Mouse (Mus musculus): ENCODE data around the gene Prkaa2. TPM values are rescaled to one million over a fixed set of nuclear protein-coding genes. Genes with fewer than 3 reads are reported as not detected.

Gene Prkaa2
- polyA plus RNA-seq (2012; rRNA removed), result 9.6 and 11.5 TPM in 2 replicates

DNA sequence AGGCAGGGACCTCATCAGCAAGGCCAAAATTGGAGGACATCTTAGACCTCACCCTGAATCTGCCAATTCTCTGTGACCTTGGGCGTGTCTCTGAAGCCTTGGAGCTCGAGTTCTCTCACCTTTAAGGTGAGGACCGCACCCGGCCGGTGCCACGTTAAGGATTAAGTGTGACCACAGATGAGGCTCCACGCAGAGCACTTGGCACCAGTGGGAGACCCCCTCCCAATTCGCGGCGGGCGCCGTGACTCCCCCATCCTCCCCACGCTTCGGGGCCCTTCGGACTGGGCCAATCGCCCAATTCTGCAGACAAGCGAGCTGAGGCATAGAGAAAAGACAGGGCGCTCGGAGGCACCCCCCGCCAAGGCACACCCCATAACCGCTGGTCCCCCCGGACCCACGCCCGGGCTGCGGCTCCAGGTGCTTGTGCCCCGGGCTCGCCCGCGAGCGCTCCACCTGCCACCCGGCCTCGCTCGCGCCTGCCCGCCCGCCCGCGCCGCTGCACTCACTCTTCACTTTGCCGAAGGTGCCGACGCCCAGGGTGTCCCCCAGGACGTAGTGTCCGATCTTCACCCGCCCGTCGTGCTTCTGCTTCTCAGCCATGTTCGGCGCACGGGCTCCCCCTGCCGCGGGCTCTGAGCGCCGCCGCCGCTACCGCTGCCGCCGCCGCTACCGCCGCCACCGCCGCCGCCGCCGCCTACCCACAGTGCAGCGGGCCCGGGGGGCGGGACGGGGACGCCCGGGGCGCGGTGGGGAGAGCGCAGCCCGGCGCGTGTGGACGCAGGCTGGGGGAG is at the start of gene Prkaa2:
Gene Prkaa2, minus strand, starts transcription at position 692 of the 791 bp plus-strand sequence.
- DNase-seq (ENCODE audit: extremely low spot score in 1 of 2, low spot score in 1 of 2), result peak in 1 of 2 experiments; percentile 75

DNA sequence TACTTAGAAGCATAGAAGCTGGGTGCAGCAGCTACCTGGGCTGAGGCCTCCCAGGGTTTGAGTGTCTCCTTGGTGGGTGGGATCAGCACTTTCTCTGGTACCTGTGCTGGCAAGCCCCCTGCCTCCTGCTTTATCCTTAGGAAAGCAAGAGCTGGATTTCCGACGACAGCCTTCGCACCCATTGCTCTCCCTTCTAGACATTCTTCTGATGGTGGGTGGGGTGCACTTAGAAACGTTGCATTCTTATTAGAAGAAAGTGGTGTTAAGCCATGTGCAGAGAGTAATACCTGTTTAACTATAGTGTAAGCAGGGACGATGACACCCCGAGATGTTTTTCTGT is 49.8 kb upstream of the Prkaa2 start:
- no peak for DNase-seq (ENCODE audit: extremely low spot score in 1 of 2, low spot score in 1 of 2)

DNA sequence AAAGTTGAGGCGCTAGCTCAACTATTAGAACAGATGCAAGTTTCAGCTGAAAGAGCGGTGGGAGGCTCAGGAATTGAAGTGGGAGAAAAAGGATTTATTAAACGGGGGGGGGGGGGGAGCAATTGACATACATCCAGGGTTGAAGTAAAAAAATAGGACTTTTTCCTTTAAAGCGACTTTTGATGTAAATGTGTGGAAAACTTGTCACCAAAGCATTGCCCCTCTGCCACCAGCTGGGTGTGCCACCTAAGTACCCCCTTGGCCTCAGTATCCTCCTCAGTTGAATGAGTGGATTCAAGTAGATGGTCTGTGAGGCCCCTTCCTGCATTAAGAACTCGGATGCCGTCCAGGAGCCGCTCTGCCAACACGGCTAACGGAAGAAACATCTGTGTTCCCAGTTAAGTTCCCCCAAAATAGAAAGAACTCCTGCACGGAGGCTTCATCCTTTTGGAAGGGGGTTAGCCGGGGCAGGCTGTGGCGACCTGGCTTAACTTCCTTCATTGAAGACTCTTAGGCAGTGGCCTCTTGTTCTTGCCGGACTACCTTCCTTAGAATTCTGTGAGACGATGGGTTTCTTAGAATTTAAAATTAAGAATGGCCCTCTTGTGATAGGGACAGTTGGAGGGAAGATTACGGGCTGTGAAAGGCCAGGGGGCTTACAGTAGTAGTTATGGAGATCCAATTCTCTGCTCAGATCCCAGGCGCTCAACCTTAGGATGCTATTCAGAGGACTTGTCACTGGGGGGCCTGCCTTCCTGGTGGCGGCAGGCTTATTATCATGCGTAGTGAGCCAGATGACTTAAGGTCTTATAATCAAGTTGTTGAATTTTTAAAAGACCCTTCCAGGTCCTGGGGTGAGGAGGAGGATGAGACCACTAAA is 49.2 kb upstream of the Prkaa2 start:
- no peak for DNase-seq (ENCODE audit: extremely low spot score in 1 of 2, low spot score in 1 of 2)

DNA sequence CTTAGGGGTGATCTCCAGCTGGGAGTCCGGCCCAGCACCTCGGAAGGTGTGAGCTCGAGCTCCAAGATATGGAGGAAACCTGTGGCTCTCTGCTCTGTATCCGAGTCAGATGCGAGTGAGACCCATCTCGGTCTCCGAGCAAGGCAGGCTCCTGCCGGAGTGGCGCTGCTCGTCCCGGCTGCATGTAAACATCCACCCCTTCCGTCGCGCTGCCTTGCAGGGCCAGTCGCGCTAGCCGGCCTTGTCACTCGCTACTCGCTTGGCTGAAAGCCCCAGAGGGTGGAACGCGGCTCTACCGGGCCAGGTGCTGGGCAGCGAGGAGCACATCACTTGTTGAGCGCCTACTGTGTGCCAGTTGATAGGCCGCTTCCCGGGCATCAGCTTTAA is 48.5 kb upstream of the Prkaa2 start:
- DNase-seq (ENCODE audit: extremely low spot score in 1 of 2, low spot score in 1 of 2), result peak in 1 of 2 experiments; percentile 53

DNA sequence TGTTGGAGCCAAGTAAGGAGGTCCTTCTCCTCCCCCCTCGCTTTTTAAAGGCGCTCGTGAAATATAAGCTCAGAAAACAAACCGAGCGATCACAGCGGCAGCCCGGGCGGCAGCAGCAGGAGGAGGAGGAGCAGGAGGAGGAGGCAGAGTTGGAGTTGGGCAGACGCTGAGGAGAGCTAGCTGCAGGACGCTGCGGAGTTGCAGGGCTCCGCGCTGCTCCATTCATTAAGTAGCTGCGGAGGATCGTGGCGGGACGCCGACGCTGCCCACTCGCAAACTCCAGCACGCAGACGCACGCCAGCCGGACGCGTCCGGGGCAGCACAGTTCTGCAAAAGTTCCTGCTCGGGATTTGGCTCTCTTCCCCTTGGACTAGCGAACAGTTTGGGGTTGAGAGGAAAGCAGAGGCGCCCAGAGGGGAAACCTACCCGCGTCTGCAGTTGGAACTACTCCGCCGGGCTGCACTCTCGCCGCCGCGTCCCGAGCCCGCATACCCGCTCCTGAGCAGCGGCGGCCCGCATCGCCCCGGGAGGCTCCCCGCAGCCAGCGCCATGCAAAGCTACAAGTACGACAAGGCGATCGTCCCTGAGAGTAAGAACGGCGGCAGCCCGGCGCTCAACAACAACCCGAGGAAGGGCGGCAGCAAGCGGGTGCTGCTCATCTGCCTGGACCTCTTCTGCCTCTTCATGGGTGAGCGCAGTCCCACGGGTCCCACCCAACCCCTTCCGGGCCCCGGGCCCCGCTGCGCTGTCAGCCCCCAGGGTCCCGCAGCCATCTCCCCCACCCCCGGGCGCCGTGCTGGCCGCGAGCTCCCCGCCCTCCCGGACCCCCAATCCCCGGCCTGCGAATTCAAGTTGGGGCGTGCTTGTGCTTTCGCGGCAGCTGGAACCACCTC is 47.8 kb upstream of the Prkaa2 start, which contains the start of gene Plpp3:
Gene Plpp3, plus strand, starts transcription at position 72 of the 893 bp plus-strand sequence.
- peak; percentile 66 to 78 for DNase-seq (ENCODE audit: extremely low spot score in 1 of 2, low spot score in 1 of 2)

DNA sequence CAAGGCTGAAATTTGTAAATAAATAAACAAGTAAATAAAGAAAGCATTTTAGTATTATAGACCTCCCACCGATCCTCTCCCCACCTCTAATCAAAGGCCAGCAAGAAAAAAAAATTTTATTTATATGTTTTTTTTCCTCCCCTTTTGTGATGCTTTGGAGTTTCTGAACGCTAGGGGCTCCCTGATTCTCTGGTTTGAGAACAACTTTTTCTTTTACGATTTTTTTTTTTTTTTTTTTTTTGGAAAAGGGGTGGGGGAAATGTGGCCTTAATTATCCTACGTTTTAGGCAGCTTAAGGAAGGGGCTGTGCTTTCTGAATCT is 47.2 kb upstream of the Prkaa2 start:
- no peak for DNase-seq (ENCODE audit: extremely low spot score in 1 of 2, low spot score in 1 of 2)

DNA sequence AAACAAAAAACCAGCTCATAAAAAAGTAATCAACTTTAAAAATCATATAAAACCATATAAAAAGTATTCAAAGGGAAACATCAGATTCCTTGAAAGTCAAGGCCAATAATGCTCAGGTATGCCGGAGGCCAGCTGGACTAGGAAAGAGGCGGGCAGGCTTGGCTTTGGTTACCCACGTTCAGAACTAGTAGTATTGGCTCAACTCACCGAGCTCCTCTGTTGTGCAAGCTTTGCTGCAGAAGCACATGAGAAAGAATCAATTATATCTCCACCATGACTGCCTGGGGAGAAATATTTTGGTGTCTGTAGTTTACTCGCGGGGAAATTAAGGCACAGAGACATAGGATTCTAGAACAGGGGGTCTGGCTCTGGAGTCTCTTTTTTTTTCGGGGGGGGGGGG is 46.6 kb upstream of the Prkaa2 start:
- DNase-seq (ENCODE audit: extremely low spot score in 1 of 2, low spot score in 1 of 2), result no peak

DNA sequence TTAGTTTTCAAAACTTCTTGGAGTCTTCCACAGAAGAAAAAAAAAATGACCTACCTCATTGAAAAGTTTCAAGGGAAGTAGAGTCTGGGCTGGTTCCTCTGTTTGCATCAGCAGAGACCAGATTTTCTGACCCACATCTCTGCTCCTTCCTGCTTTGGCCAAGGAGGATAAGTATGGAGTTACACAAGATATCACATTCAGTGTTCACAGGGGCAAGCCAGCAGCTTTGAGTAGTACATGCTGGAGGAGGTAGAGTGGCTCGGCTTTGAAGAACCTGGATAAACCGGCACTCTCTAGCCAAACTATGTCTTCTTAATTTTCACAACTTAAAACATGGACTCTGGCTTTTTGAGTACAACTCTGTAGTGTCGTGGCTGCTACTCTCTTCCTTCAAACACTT is 43.5 kb upstream of the Prkaa2 start:
- DNase-seq (ENCODE audit: extremely low spot score in 1 of 2, low spot score in 1 of 2), result no peak

DNA sequence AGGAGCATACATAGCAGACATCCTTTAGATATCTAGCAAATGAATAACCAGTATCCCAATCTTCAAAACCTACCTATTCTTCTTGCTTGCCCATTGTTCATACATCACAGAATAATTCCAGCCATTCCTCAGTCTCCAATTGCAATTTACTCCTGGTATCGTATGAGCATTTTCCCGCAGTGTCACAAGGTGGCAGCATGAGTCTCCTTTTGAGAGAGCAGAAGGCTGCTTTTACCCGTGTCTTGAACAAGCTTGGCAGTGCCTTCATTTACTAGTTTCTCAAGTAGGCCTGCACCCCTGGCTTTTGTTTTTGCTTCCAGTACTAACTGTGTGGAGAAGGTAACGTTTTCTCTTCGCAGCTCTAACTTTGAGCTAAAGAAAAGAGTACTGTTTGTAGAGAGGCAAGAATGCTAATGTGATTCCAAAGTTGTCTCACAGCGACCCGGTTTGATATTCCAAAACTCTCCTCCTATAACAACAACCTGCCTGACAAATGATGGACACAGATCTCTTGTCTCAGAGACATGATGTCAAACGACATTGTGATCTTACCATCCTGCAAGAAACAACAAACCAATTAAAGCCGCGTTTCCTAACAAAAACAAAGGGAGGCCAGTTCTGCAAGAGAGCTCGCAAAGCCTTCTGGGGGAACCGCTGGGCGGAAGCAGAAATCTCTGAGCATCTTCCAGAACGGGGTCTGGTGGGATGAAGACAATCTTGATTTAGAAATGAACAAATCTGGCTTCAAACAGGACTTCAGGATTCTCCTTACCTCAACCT is 42.4 kb upstream of the Prkaa2 start:
- DNase-seq (ENCODE audit: extremely low spot score in 1 of 2, low spot score in 1 of 2), result peak; percentile 68 to 92

DNA sequence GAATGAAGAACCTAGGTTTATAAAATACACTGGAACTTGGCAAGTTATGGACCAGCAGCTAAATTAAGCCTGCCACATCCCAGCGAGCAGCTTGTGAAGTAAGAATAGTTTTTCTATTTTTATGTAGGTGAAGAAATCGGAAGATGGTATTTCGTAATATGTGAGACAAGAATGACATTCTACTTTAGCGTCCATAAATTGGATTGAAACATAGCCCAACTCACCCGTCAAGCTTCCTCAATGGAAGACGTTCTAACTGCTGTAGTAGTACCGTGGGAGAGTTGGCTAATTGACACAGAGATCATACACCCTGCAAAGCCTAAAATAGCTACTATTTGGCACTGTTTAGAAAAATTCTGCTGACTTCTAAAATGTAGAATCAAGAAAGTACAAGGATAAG is 39.8 kb upstream of the Prkaa2 start:
- DNase-seq (ENCODE audit: extremely low spot score in 1 of 2, low spot score in 1 of 2), result no peak

DNA sequence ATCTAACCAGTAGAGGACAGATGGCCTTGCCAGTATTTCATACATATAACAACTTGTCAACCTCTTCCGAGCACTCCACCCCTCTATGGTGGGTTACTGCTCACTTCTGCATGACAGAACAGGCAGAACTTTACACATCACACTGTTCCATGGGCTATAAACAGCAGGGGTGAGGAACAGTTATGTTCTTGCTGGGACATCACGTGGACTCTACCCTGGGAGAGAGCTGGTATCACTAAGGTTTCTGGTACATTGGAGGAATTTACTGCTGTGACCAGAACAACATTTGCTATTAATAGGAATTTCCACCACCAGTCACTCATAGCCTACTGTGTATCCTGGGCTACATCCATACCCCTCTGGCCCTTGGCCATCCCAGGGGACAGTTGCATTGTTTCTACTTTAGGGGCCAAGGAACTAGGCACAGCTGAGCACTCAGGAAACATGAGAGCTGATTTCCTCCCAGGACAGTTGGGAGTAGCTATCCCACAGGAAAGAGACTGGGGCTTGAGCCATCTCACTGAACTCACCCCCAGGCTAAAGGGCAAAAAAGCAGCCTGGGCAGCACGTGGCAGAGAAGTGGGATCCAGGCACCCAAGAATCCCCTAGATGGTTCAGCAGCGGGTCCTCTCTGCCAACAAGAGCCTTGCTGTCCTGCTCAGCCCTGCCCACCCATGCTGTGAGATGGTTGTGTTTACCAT is 23.8 kb upstream of the Prkaa2 start:
- no peak for DNase-seq (ENCODE audit: extremely low spot score in 1 of 2, low spot score in 1 of 2)

DNA sequence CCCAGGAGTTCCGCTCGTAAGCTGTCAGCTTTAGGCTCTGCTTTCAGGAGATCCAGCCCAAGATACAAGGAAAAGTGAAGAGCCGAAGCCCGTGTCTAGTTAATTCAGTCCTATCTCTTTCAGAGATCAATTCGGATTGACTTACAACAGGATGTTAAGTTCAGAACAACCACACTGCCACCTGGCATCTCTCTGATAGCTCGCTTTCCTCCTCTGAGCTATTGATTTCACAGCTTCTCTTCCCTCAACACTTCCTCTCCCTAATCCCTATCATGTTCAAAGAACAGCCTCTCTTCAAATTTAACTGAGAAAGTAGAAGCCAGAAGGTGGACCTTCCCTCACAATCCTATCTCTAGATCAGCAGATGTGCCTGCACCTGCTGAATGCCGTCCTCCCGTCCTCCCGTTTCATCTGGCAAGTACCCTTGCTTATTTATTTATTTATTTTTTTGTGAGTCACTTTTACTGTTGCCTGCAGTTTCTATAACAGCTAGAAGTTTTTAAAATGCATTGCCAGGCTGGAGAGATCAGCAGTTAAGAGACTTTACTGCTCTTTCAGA is 22.1 kb upstream of the Prkaa2 start:
- no peak for DNase-seq (ENCODE audit: extremely low spot score in 1 of 2, low spot score in 1 of 2)

DNA sequence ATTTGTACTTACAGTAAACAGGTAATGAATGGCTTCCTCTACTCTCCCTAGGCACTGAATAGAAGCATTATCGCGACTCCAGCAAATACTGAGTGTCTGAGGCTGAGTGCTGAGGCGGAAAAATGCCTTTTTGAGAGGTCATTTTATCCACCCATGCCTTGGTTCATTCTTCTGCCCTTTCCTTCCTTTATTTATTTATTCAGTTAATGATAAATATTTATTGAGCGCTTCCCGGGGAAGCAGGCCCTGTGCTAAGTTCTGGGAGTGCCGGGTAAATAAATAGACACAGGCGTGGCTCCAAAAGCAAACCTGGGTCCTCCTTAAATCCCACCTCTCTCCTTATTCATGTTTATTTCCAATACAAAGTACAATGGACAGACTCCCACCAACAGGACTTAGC is 19.5 kb upstream of the Prkaa2 start:
- no peak for DNase-seq (ENCODE audit: extremely low spot score in 1 of 2, low spot score in 1 of 2)

DNA sequence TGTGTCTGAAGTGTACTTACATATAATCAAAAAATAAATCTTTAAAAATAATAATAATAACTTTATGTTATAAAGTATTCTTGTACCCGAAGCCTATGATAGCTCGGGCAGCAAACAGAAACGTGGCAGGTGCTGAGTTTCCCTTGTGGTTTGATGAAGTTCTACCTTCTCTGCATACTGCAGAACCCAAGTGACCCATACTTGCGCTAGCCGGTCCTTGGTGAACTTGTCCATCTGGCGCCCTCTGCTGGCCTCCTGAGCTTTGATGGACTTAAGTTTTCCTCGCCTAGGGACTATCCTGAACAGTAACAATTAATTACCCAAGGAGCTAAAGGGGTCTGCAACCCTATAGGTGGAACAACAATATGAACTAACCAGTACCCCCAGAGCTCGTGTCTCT is 12.7 kb upstream of the Prkaa2 start:
- DNase-seq (ENCODE audit: extremely low spot score in 1 of 2, low spot score in 1 of 2), result peak in 1 of 2 experiments; percentile 78

DNA sequence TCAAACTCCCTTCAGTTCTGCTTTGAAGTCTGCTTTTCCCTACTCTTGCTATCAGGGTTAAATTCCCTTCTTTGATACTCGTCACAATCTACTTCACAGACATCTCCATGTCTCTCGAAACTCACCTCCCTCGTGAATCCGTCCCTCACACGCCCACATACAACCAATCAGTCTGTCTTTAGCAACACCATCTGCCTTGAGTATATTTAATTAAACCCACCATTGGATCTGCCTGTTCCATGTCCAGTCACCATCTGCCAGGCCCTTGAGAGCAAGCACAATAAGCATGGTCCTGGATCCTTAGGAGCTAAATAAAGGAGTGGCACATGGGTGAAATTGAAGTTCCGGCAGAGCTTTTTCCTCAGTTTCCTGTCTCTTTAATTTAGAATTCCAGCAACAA is 11.4 kb upstream of the Prkaa2 start:
- DNase-seq (ENCODE audit: extremely low spot score in 1 of 2, low spot score in 1 of 2), result peak; percentile 41 to 43

DNA sequence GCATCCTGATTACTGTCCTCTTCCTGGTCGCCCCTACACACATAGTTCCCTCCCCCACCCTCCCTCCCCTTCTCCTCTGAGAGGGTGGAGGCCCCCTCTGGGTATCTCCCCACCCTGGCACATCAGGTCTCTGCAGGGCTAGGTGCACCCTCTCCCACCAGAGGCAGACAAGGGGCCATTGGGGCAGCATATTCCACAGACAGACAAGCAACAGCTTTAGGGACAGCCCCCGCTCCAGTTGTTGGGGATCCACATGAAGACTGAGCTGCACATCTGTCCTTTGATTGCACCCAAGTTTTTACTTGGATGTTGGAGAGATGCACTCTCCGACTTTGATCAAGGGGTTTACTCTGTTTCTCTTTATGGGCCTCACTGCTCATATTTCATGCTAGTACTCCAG is 3.8 kb upstream of the Prkaa2 start:
- no peak for DNase-seq (ENCODE audit: extremely low spot score in 1 of 2, low spot score in 1 of 2)

DNA sequence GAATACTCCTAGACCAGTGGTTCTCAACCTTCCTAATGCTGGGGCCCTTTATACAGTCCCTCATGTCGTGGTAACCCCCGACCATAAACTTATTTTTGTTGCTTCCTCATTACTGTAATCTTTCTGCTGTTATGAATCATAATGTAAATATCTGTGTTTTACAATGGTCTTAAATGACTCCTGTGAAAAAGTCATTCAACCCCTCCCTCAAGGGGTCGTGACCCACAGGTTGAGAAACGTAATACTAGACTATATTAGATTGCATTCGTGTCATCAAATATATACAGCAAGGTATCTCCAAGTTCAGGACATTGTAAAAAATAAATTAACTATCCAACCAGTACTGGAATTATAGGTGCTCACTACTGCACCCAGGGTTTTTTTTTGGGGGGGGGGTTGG is 3.4 kb upstream of the Prkaa2 start:
- no peak for DNase-seq (ENCODE audit: extremely low spot score in 1 of 2, low spot score in 1 of 2)

DNA sequence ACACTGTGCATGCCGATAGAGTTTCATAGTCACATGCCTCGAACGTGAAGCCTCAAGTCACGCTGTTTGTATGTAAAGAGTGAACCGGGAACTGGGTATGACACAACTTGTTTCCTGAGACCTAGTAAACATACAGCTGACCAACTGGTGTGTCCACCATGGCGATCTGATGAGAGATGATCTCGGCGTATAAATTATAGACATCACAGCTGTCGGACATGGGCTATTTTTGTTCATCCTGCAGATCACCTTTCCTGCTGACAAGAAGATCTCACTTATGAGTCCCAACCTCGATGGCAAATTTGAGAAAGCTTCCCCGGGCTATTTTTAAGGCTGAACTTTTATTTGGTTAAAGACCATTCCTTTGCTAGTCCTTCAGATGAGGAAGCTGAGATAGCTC is 2.1 kb upstream of the Prkaa2 start:
- no peak for DNase-seq (ENCODE audit: extremely low spot score in 1 of 2, low spot score in 1 of 2)

DNA sequence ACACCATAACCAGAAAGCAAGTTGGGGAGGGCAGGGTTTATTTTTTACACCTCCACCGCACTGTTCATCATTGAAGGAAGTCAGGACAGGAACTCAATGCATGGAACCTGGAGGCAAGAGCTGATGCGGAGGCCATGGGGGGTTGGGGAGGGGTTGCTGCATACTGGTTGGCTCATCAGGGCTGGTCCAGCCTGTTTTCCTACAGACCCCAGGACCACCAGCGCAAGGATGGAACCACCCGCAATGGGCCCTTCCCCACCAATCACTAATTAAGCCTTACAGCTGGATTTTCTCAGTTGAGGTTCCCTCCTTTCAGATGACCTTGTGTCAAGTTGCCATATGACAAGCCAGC is 970 bp upstream of the Prkaa2 start:
- no peak for DNase-seq (ENCODE audit: extremely low spot score in 1 of 2, low spot score in 1 of 2)
